Mouse (Mus musculus) adrenal gland, adult 18-20 months (tissue): ENCODE measurements around the gene Gpr84. TPM values are rescaled to one million over a fixed set of nuclear protein-coding genes. Genes with fewer than 3 reads are reported as not detected.

Experiments used
- DNase-seq, 2 experiments: peaks; one replicate each; pipeline ENCODE4 v3.0.0; 2021 to 2022; ENCODE audit warnings: low spot score in 2 of 2
- total RNA-seq, 2 experiments: library from RNA; stranded (reverse); gene quantifications; 1 replicate in 1 of 2; 2 replicates in 1 of 2; pipeline ENCODE4 v1.2.3; 2021

Gpr84 gene
- total RNA-seq, 2 experiments from 2014 or later: not detected

- DNase-seq: no peak
Observed at GRCm38 (mm10) chr15:103308056-103308875, 2.1 kb downstream of the Gpr84 start.

GRCm38 (mm10) chr15:103307125-103307524 is 3.3 kb downstream of the Gpr84 start:
- DNase-seq: peak; percentile 89 to 94

GRCm38 (mm10) chr15:103305792-103306645 is 4.4 kb downstream of the Gpr84 start:
- no peak for DNase-seq

GRCm38 (mm10) chr15:103305070-103305678 is 5.2 kb downstream of the Gpr84 start:
- DNase-seq: peak; percentile 86 to 90

- no peak for DNase-seq
Observed at GRCm38 (mm10) chr15:103304616-103304969, 5.8 kb downstream of the Gpr84 start.

GRCm38 (mm10) chr15:103303916-103304615 is 6.3 kb downstream of the Gpr84 start:
- DNase-seq: no peak

GRCm38 (mm10) chr15:103302341-103303021 is 7.9 kb downstream of the Gpr84 start:
- no peak for DNase-seq

- no peak for DNase-seq
Observed at GRCm38 (mm10) chr15:103301547-103302340, 8.7 kb downstream of the Gpr84 start.

GRCm38 (mm10) chr15:103301046-103301445 is 9.4 kb downstream of the Gpr84 start:
- no peak for DNase-seq

- DNase-seq: no peak
Observed at GRCm38 (mm10) chr15:103300560-103300959, 9.9 kb downstream of the Gpr84 start.

GRCm38 (mm10) chr15:103300067-103300471 is 10.3 kb downstream of the Gpr84 start:
- no peak for DNase-seq

- DNase-seq: no peak
Observed at GRCm38 (mm10) chr15:103299644-103300043, 10.8 kb downstream of the Gpr84 start.

GRCm38 (mm10) chr15:103298861-103299616 is 11.4 kb downstream of the Gpr84 start:
- no peak for DNase-seq

GRCm38 (mm10) chr15:103298026-103298425 is 12.4 kb downstream of the Gpr84 start:
- no peak for DNase-seq

GRCm38 (mm10) chr15:103297313-103297712 is 13.1 kb downstream of the Gpr84 start:
- no peak for DNase-seq

- DNase-seq: no peak
Observed at GRCm38 (mm10) chr15:103295851-103296250, 14.6 kb downstream of the Gpr84 start.

GRCm38 (mm10) chr15:103294649-103295048 is 15.8 kb downstream of the Gpr84 start:
- no peak for DNase-seq

- no peak for DNase-seq
Observed at GRCm38 (mm10) chr15:103293375-103293774, 17.0 kb downstream of the Gpr84 start.
